Mouse (Mus musculus): Measurements from ENCODE around the gene Prl2c3. TPM values are rescaled to one million over a fixed set of nuclear protein-coding genes. Genes with fewer than 3 reads are reported as not detected.
"Not testable (repeated sequence)": the region's sequence is repeated elsewhere in the genome, so short reads cannot be mapped to it uniquely, and the experiment has no call there.

Prl2c3 gene
- not detected for polyA plus RNA-seq (2017; shearing (Covaris generic))

GRCm38 (mm10) chr13:12799979-12800378 is at the start of gene Prl2c3:
Gene Prl2c3 (minus strand): TSS chr13:12800079.
- ATAC-seq, result not testable (repeated sequence)

GRCm38 (mm10) chr13:12848254-12848653 is 48.4 kb upstream of the Prl2c3 start:
- not testable (repeated sequence) for ATAC-seq

- ATAC-seq, result not testable (repeated sequence)
Observed at GRCm38 (mm10) chr13:12844701-12845100, 44.8 kb upstream of the Prl2c3 start.

- ATAC-seq, result not testable (repeated sequence)
Observed at GRCm38 (mm10) chr13:12837546-12837945, 37.7 kb upstream of the Prl2c3 start.

DNA sequence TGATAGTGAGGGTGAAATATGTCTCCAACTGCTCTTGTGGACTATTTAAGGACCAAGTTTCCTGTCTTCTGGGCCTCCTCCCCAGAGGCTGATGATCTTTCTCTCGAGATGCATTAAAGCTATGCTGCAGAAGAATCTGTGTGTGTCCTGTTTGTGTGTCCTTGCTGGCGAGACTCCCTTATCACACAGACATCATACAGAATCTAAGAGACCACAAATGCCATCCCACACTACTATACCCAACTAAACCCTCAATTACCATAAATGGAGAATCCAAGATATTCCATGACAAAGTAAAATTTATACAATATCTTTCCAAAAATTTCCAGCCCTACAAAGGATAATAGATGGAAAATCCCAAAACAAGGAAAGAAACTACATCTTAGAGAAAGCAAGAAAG is 31.9 kb upstream of the Prl2c3 start:
- ATAC-seq, result no peak

GRCm38 (mm10) chr13:12829031-12829430 is 29.2 kb upstream of the Prl2c3 start:
- no peak for ATAC-seq

DNA sequence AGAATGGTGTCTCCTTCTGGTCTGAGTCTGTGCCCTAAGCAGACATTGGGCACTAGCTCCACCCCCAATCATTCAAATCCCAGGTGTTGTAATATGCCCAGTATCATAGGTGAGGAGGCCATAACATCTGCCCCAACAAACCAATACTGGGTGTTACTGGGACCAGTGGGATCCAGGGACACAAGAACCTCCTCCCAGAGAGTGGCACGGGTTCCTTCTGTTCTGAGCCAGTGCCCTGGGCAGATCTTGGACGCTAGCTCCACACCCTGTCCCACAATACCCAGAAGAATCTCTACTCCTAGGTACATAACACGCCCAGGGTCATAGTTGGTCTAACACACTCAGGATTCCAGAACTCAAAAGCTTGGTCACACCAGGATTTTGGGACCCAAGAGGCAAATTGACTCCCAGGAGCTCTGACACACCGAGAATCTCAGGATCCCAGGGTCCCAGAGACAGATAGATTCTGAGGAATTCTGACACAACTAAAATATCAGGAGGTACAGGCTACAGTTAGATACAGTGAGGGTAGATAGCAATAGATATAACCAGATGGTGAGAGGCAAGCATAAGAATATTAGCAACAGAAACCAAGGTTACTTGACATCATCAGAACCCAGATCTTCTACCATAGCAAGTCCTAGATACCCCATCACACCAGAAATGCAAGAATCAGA is 24.8 kb upstream of the Prl2c3 start:
- not testable (repeated sequence) for ATAC-seq

DNA sequence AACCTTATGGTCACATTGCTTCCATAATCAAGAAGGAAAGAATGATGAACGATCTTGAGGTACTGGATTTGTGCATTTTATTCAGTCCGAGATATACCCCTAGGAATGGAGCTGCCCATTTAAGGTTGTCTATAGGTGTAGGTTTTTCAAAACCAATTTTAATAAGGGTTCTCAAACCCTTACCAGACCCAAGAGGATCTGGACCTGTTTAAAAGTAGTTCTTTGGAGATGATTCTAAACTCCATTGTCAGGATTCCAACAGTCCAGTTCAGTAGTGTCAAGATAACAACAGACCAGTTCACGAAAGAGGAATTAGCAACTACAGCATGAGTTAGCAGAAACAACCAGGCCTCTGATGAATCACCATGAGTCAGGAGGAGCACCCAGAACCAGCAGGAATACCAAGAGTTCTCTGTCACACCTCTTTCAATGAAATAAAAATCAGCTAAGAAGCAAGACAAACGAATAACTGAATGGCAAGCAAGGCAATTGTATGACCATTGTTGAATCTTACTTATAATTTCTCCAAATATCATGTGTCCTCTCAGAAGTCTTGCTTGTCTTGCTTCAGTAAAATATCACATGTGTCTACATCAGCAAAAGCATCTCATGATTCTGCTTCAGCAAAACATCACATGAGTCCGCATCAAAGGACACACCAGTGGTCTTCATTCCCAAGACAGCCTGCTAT is 14.0 kb upstream of the Prl2c3 start:
- ATAC-seq, result not testable (repeated sequence)

DNA sequence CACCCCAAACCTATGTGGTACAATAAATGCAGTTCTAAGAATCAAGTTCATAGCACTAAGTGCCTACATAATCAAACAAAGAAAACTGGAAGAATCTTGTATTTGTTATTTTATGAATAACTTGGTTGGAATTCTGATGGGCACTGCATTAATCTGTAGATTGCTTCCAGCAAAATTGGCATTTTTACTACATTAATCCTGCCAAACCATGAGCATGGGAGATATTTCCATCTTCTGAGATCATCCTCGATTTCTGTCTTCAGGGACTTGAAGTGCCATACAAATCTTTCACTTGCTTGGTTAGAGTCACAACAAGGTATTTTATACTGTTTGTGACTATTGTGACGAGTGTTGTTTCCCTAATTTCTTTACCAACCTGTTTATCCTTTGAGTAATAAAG is 9.7 kb upstream of the Prl2c3 start:
- no peak for ATAC-seq

DNA sequence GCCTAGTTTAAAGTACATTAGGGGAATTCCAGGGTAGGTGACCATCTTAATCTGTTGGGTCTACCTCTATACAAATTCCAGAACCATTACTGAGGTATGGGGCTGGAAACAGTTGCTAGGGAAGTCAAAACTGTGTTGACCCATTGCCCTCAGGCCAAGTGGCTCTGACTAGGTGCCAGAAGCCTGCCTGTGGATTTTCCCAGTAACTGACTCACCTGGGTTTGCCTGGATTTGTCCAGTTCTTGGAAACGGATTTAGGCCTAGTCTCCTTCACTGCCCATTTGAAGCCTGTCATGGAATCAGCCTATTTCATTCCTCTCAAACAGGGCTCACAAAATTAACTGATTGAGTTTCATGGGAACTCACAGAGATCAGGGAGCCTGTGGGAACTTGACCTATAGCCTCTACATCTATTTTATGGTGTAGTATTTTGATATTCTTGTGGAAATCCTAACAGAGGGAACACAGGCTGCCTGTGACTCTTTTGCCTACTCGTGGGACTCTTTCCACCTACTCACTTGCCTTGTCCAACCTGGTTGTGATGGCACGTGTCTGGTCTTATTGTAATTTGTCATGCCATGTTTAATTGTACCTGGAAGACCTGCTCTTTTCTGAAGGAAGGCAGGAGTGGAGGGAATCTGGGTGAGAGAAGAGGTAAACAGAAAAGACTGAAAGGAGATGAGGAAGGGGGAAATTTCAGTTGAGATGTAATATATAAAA is 9.1 kb upstream of the Prl2c3 start:
- not testable (repeated sequence) for ATAC-seq

GRCm38 (mm10) chr13:12806496-12806895 is 6.6 kb upstream of the Prl2c3 start:
- ATAC-seq, result not testable (repeated sequence)

DNA sequence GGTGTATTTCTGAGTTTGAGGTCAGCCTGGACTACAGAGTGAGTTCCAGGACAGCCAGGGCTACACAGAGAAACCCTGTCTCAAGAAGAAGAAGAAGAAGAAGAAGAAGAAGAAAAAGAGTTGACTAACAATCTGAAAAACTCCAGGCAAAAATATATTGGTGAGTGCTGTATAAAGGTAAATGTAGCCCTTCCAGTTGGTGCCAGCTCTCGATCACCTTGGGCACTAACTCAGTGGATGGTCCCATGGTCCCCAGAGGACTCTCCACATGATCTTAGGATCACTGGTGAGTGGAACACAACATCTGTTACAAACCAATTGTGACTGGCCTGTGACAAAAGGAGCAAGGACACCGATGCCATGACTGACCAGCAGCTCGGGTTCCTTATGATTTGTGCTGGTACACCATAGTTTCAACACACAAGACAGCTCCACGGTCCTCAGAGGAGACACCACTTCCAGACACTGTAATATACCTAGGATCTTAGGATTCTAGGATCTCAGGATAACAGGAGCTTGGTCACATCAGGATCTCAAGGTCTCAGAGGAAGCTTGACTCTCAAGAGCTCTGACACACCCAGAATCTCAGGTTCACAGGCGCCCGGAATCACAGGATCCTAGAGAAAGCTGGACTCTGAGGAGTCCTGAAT is 30.3 kb downstream of the Prl2c3 start:
- ATAC-seq, result not testable (repeated sequence)

Other genes with a start within 250 kb of the Prl2c3 start
- gene Ero1lb, start 234.2 kb downstream of the Prl2c3 start, polyA plus RNA-seq (2017; shearing (Covaris generic)), result 1 to 10 TPM; 4.4 to 5.7 TPM
- gene Prl2c2, start 205.3 kb upstream of the Prl2c3 start, polyA plus RNA-seq (2017; shearing (Covaris generic)), result not detected